In the genomic region with DNA sequence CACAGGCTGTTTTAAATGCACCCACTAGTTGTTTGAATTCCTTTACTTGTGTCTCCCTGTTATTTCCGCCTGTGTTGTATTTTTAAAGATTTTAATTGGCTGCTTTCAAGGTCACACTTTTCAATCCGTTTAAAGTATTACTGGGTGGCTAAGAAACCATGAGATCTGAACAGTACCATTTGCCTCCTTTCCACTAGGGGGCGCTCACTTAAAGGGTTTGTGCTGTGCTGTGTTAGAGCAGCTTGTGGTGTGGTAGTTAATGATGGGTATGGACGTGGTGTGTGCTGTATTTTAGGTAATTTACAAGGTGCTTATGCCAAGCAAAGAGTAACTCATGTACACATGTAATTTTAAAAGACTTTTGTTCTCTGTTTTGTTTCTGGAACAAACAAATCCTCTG, we compare ENCODE assay signal across 8 mouse cellular contexts. TPM values are rescaled to one million over a fixed set of nuclear protein-coding genes. Genes with fewer than 3 reads are reported as not detected.
DNase-seq lines count a peak whose midpoint lies in the region; ATAC-seq and TF ChIP-seq lines count a peak whose summit lies in the region.

No protein-coding gene starts in this region.

- WGBS in liver, embryonic 14.5 days (ENCODE audit: insufficient replicate concordance): 7% methylated on average over 4 of the region's 4 CpGs
- WGBS in neural tube, embryonic 11.5 days: 19% methylated on average over 4 of the region's 4 CpGs

- peak; percentile 78 for DNase-seq in CD4-positive helper T cell, adult 2 months (ENCODE audit: low read depth, low spot score)
- peak; percentile 49 for DNase-seq in Muller cell, postnatal 12 days (ENCODE audit: inconsistent ontology term)
- DNase-seq in cerebellum, postnatal 25 days: peak; percentile 56 to 77
- DNase-seq in gastrocnemius, postnatal 10 days: peak; percentile 60
- peak; percentile 83 for DNase-seq in kidney, postnatal 10 days
- peak; percentile 50 to 68 (median 62) for DNase-seq in liver, embryonic 14.5 days (ENCODE audit: low read depth in 3 of 3, low spot score in 3 of 3)
- peak; percentile 55 for DNase-seq in neural tube, embryonic 11.5 days (ENCODE audit: low spot score)
- DNase-seq in thymus, postnatal 25 days: peak; percentile 58

- H3K4me2 ChIP-seq in liver, embryonic 14.5 days (ENCODE audit: low read depth): no peak overlapping the region
- no peak overlapping the region for H3K4me2 ChIP-seq in neural tube, embryonic 11.5 days (ENCODE audit: low read depth)

- H3K4me3 ChIP-seq in liver, embryonic 14.5 days (ENCODE audit: insufficient read depth in 1 of 2, low read depth in 2 of 2, low read length in 2 of 2): no peak overlapping the region
- no peak overlapping the region for H3K4me3 ChIP-seq in neural tube, embryonic 11.5 days (ENCODE audit: low read depth, low read length)

- H3K36me3 ChIP-seq in liver, embryonic 14.5 days (replicated peaks; ENCODE audit: control insufficient read depth, insufficient read depth, low read depth): peaks cover 22% of the 10 kb centered on the region
- peaks cover 12% of the 10 kb centered on the region for H3K36me3 ChIP-seq in neural tube, embryonic 11.5 days (ENCODE audit: control insufficient read depth, insufficient read depth, low read length)

- no peak overlapping the region for H3K27ac ChIP-seq in liver, embryonic 14.5 days
- no peak overlapping the region for H3K27ac ChIP-seq in neural tube, embryonic 11.5 days (ENCODE audit: low read depth, low read length)

- peak; percentile 55; the same call in 1 of the 2 replicates for ATAC-seq in liver, embryonic 14.5 days (ENCODE audit: insufficient read depth)
- no peak for ATAC-seq in neural tube, embryonic 11.5 days (ENCODE audit: insufficient read depth, low FRiP score, low TSS enrichment)

- H3K9me3 ChIP-seq in liver, embryonic 14.5 days (ENCODE audit: control insufficient read depth, low read length): no peaks in the 10 kb centered on the region
- no peaks in the 10 kb centered on the region for H3K9me3 ChIP-seq in neural tube, embryonic 11.5 days (ENCODE audit: control insufficient read depth, low read length)

- TF ChIP-seq CTCF in liver, embryonic 14.5 days (IDR thresholded peaks at IDR 0.05; ENCODE audit: low read depth): peak; percentile 89

- H3K27me3 ChIP-seq in liver, embryonic 14.5 days (ENCODE audit: control insufficient read depth, insufficient read depth, low read length): no peaks in the 10 kb centered on the region
- no peaks in the 10 kb centered on the region for H3K27me3 ChIP-seq in neural tube, embryonic 11.5 days (ENCODE audit: control insufficient read depth, insufficient read depth, low read length)

- no peak for TF ChIP-seq EP300 in liver, embryonic 14.5 days (IDR thresholded peaks at IDR 0.05; ENCODE audit: low read depth)

- H3K4me1 ChIP-seq in liver, embryonic 14.5 days (replicated peaks; ENCODE audit: control insufficient read depth in 2 of 2, insufficient read depth in 2 of 2, low read length in 1 of 2): peaks cover 0 to 4% of the 10 kb centered on the region in 2 experiments; a peak in 3 of 4 replicates
- no peaks in the 10 kb centered on the region for H3K4me1 ChIP-seq in neural tube, embryonic 11.5 days (ENCODE audit: control insufficient read depth, insufficient read depth, low read length)

- H3K9ac ChIP-seq in liver, embryonic 14.5 days (replicated peaks): no peak overlapping the region
- H3K9ac ChIP-seq in neural tube, embryonic 11.5 days (ENCODE audit: low read length): no peak overlapping the region

RNA-seq across cellular contexts. Expression of gene Mrps10, which starts 2.8 kb away (rescaled TPM):
- total RNA-seq in gastrocnemius, postnatal 10 days (2021): 10 to 100 TPM; 41.3 to 45.0 TPM
- 15.7 and 20.7 TPM in 2 replicates for polyA plus RNA-seq in liver, embryonic 14.5 days (2012; rRNA removed)
- 46.5 and 47.5 TPM in 2 replicates for polyA plus RNA-seq in liver, embryonic 14.5 days (2014; fragmentation: Nextera tagmentation; extraction: Ambion mirVana)
- 76.0 and 78.8 TPM in 2 replicates for polyA plus RNA-seq in neural tube, embryonic 11.5 days (2014; fragmentation: Nextera tagmentation; extraction: Ambion mirVana)

RNA-seq across cellular contexts. Expression of gene Guca1b, which starts 13.7 kb away (rescaled TPM):
- under 1 TPM; 0.47 TPM for total RNA-seq in gastrocnemius, postnatal 10 days (2021)
- 0.41 and 0.44 TPM in 2 replicates for polyA plus RNA-seq in liver, embryonic 14.5 days (2012; rRNA removed)
- polyA plus RNA-seq in liver, embryonic 14.5 days (2014; fragmentation: Nextera tagmentation; extraction: Ambion mirVana): 0.14 and 0.18 TPM in 2 replicates
- polyA plus RNA-seq in neural tube, embryonic 11.5 days (2014; fragmentation: Nextera tagmentation; extraction: Ambion mirVana): 0.49 and 0.77 TPM in 2 replicates

RNA-seq across cellular contexts. Expression of gene Guca1a, which starts 28.9 kb away (rescaled TPM):
- 1 to 10 TPM in 1 of 2 experiments, under 1 TPM in 1; 0.66 to 1.6 TPM for total RNA-seq in gastrocnemius, postnatal 10 days (2021)
- 0.63 and 0.69 TPM in 2 replicates for polyA plus RNA-seq in liver, embryonic 14.5 days (2012; rRNA removed)
- polyA plus RNA-seq in liver, embryonic 14.5 days (2014; fragmentation: Nextera tagmentation; extraction: Ambion mirVana): 1.0 and 1.1 TPM in 2 replicates
- 0.82 and 0.87 TPM in 2 replicates for polyA plus RNA-seq in neural tube, embryonic 11.5 days (2014; fragmentation: Nextera tagmentation; extraction: Ambion mirVana)
